Mouse (Mus musculus): ENCODE results near the gene Epb41l2. TPM values are rescaled to one million over a fixed set of nuclear protein-coding genes. Genes with fewer than 3 reads are reported as not detected.

Epb41l2 gene
- polyA plus RNA-seq, 1 experiment from 2014 or later: 23.6 TPM

GRCm38 (mm10) chr10:25457996-25458395, 98.4 kb downstream of the Epb41l2 start:
- WGBS: 93% methylated on average over 4 of the region's 4 CpGs

GRCm38 (mm10) chr10:25461832-25462231, 102.2 kb downstream of the Epb41l2 start:
- Histone ChIP-seq H3K27ac (replicated peaks; ENCODE audit: low read depth, low read length) (no peak overlapping the region), H3K4me2 (ENCODE audit: low read length) (no peak overlapping the region), H3K4me3 (replicated peaks; ENCODE audit: low read depth, low read length) (no peak overlapping the region), H3K4me1 (ENCODE audit: control insufficient read depth, insufficient read depth, low read length) (no peaks in the 10 kb centered on the region), H3K27me3 (ENCODE audit: control insufficient read depth, insufficient read depth, low read length) (no peaks in the 10 kb centered on the region), H3K9me3 (ENCODE audit: control insufficient read depth, low read length) (no peaks in the 10 kb centered on the region), H3K9ac (replicated peaks; ENCODE audit: low read length) (no peak overlapping the region), H3K36me3 (ENCODE audit: control insufficient read depth, insufficient read depth, low read length) (no peaks in the 10 kb centered on the region)
- ATAC-seq (ENCODE audit: low FRiP score, low TSS enrichment): no peak
- 89% methylated on average over 1 of the region's 1 CpGs for WGBS
- DNase-seq: no peak

More at GRCm38 (mm10) chr10:25457996-25458395, 98.4 kb downstream of the Epb41l2 start:
- Histone ChIP-seq H3K4me3 (replicated peaks; ENCODE audit: low read depth, low read length) (no peak overlapping the region), H3K27ac (replicated peaks; ENCODE audit: low read depth, low read length) (no peak overlapping the region), H3K4me1 (ENCODE audit: control insufficient read depth, insufficient read depth, low read length) (no peaks in the 10 kb centered on the region), H3K36me3 (ENCODE audit: control insufficient read depth, insufficient read depth, low read length) (no peaks in the 10 kb centered on the region), H3K4me2 (ENCODE audit: low read length) (no peak overlapping the region), H3K9me3 (ENCODE audit: control insufficient read depth, low read length) (no peaks in the 10 kb centered on the region), H3K9ac (replicated peaks; ENCODE audit: low read length) (no peak overlapping the region), H3K27me3 (ENCODE audit: control insufficient read depth, insufficient read depth, low read length) (no peaks in the 10 kb centered on the region)
- ATAC-seq (ENCODE audit: low FRiP score, low TSS enrichment) (no peak), DNase-seq (no peak)

GRCm38 (mm10) chr10:25462669-25463068, 103.1 kb downstream of the Epb41l2 start:
- ATAC-seq (ENCODE audit: low FRiP score, low TSS enrichment) (no peak), DNase-seq (no peak)
- H3K4me2 ChIP-seq (ENCODE audit: low read length): no peak overlapping the region
- no peak overlapping the region for H3K9ac ChIP-seq (replicated peaks; ENCODE audit: low read length)
- no peak overlapping the region for H3K4me3 ChIP-seq (replicated peaks; ENCODE audit: low read depth, low read length)
- WGBS: 80% methylated on average over 3 of the region's 3 CpGs
- no peaks in the 10 kb centered on the region for H3K4me1 ChIP-seq (ENCODE audit: control insufficient read depth, insufficient read depth, low read length)
- no peaks in the 10 kb centered on the region for H3K36me3 ChIP-seq (ENCODE audit: control insufficient read depth, insufficient read depth, low read length)
- H3K9me3 ChIP-seq (ENCODE audit: control insufficient read depth, low read length): no peaks in the 10 kb centered on the region
- no peaks in the 10 kb centered on the region for H3K27me3 ChIP-seq (ENCODE audit: control insufficient read depth, insufficient read depth, low read length)
- H3K27ac ChIP-seq (replicated peaks; ENCODE audit: low read depth, low read length): no peak overlapping the region

- Histone ChIP-seq H3K4me1 (ENCODE audit: control insufficient read depth, insufficient read depth, low read length) (no peaks in the 10 kb centered on the region), H3K9me3 (ENCODE audit: control insufficient read depth, low read length) (no peaks in the 10 kb centered on the region), H3K27me3 (ENCODE audit: control insufficient read depth, insufficient read depth, low read length) (no peaks in the 10 kb centered on the region), H3K4me3 (replicated peaks; ENCODE audit: low read depth, low read length) (no peak overlapping the region), H3K9ac (replicated peaks; ENCODE audit: low read length) (no peak overlapping the region), H3K4me2 (ENCODE audit: low read length) (no peak overlapping the region), H3K36me3 (ENCODE audit: control insufficient read depth, insufficient read depth, low read length) (0 out of 2 replicates have a peak, but pooled peaks cover 2% of the 10 kb centered on the region), H3K27ac (replicated peaks; ENCODE audit: low read depth, low read length) (no peak overlapping the region)
- DNase-seq (no peak), ATAC-seq (ENCODE audit: low FRiP score, low TSS enrichment) (no peak)
- 69% methylated on average over 2 of the region's 2 CpGs for WGBS
Observed at GRCm38 (mm10) chr10:25466493-25466892, 106.9 kb downstream of the Epb41l2 start.

GRCm38 (mm10) chr10:25471944-25472343, 112.3 kb downstream of the Epb41l2 start:
- H3K4me2 ChIP-seq (ENCODE audit: low read length): no peak overlapping the region
- H3K4me1 ChIP-seq (ENCODE audit: control insufficient read depth, insufficient read depth, low read length): no peaks in the 10 kb centered on the region
- H3K9me3 ChIP-seq (ENCODE audit: control insufficient read depth, low read length): no peaks in the 10 kb centered on the region
- H3K27me3 ChIP-seq (ENCODE audit: control insufficient read depth, insufficient read depth, low read length): no peaks in the 10 kb centered on the region
- H3K4me3 ChIP-seq (replicated peaks; ENCODE audit: low read depth, low read length): no peak overlapping the region
- no peak overlapping the region for H3K9ac ChIP-seq (replicated peaks; ENCODE audit: low read length)
- H3K27ac ChIP-seq (replicated peaks; ENCODE audit: low read depth, low read length): no peak overlapping the region
- WGBS: 93% methylated on average over 2 of the region's 2 CpGs
- H3K36me3 ChIP-seq (ENCODE audit: control insufficient read depth, insufficient read depth, low read length): 0 out of 2 replicates have a peak, but pooled peaks cover 4% of the 10 kb centered on the region
- no peak for DNase-seq
- no peak for ATAC-seq (ENCODE audit: low FRiP score, low TSS enrichment)

GRCm38 (mm10) chr10:25479716-25480115, 120.1 kb downstream of the Epb41l2 start:
- H3K4me1 ChIP-seq (ENCODE audit: control insufficient read depth, insufficient read depth, low read length): no peaks in the 10 kb centered on the region
- H3K4me2 ChIP-seq (ENCODE audit: low read length): no peak overlapping the region
- no peak overlapping the region for H3K4me3 ChIP-seq (replicated peaks; ENCODE audit: low read depth, low read length)
- H3K36me3 ChIP-seq (ENCODE audit: control insufficient read depth, insufficient read depth, low read length): no peaks in the 10 kb centered on the region
- no peaks in the 10 kb centered on the region for H3K9me3 ChIP-seq (ENCODE audit: control insufficient read depth, low read length)
- H3K27me3 ChIP-seq (ENCODE audit: control insufficient read depth, insufficient read depth, low read length): no peaks in the 10 kb centered on the region
- H3K27ac ChIP-seq (replicated peaks; ENCODE audit: low read depth, low read length): no peak overlapping the region
- WGBS: 91% methylated on average over 3 of the region's 3 CpGs
- no peak for DNase-seq
- H3K9ac ChIP-seq (replicated peaks; ENCODE audit: low read length): no peak overlapping the region
- ATAC-seq (ENCODE audit: low FRiP score, low TSS enrichment): no peak

GRCm38 (mm10) chr10:25482791-25483190, 123.2 kb downstream of the Epb41l2 start:
- WGBS: 78% methylated on average over 5 of the region's 5 CpGs

GRCm38 (mm10) chr10:25488456-25488855, 128.9 kb downstream of the Epb41l2 start:
- peak; percentile 58; the same call in 1 of the 2 replicates for ATAC-seq (ENCODE audit: low FRiP score, low TSS enrichment)
- no peaks in the 10 kb centered on the region for H3K9me3 ChIP-seq (ENCODE audit: control insufficient read depth, low read length)
- H3K27ac ChIP-seq (replicated peaks; ENCODE audit: low read depth, low read length): no peak overlapping the region
- DNase-seq: peak; percentile 86
- no peaks in the 10 kb centered on the region for H3K27me3 ChIP-seq (ENCODE audit: control insufficient read depth, insufficient read depth, low read length)
- H3K36me3 ChIP-seq (ENCODE audit: control insufficient read depth, insufficient read depth, low read length): no peaks in the 10 kb centered on the region
- no peak overlapping the region for H3K4me3 ChIP-seq (replicated peaks; ENCODE audit: low read depth, low read length)
- 11% methylated on average over 1 of the region's 1 CpGs for WGBS
- H3K9ac ChIP-seq (replicated peaks; ENCODE audit: low read length): no peak overlapping the region
- no peak overlapping the region for H3K4me2 ChIP-seq (ENCODE audit: low read length)
- no peaks in the 10 kb centered on the region for H3K4me1 ChIP-seq (ENCODE audit: control insufficient read depth, insufficient read depth, low read length)

More at GRCm38 (mm10) chr10:25482791-25483190, 123.2 kb downstream of the Epb41l2 start:
- Histone ChIP-seq H3K9ac (replicated peaks; ENCODE audit: low read length) (no peak overlapping the region), H3K4me2 (ENCODE audit: low read length) (no peak overlapping the region), H3K36me3 (ENCODE audit: control insufficient read depth, insufficient read depth, low read length) (no peaks in the 10 kb centered on the region), H3K27ac (replicated peaks; ENCODE audit: low read depth, low read length) (no peak overlapping the region), H3K27me3 (ENCODE audit: control insufficient read depth, insufficient read depth, low read length) (no peaks in the 10 kb centered on the region), H3K9me3 (ENCODE audit: control insufficient read depth, low read length) (no peaks in the 10 kb centered on the region), H3K4me3 (replicated peaks; ENCODE audit: low read depth, low read length) (no peak overlapping the region), H3K4me1 (ENCODE audit: control insufficient read depth, insufficient read depth, low read length) (no peaks in the 10 kb centered on the region)
- no peak for ATAC-seq (ENCODE audit: low FRiP score, low TSS enrichment)
- no peak for DNase-seq

- H3K9ac ChIP-seq (replicated peaks; ENCODE audit: low read length): no peak overlapping the region
- ATAC-seq (ENCODE audit: low FRiP score, low TSS enrichment): no peak
- H3K4me2 ChIP-seq (ENCODE audit: low read length): no peak overlapping the region
- WGBS: 63% methylated on average over 10 of the region's 10 CpGs
- H3K4me1 ChIP-seq (ENCODE audit: control insufficient read depth, insufficient read depth, low read length): no peaks in the 10 kb centered on the region
- peak; percentile 35 for DNase-seq
- no peak overlapping the region for H3K27ac ChIP-seq (replicated peaks; ENCODE audit: low read depth, low read length)
- H3K27me3 ChIP-seq (ENCODE audit: control insufficient read depth, insufficient read depth, low read length): no peaks in the 10 kb centered on the region
- H3K9me3 ChIP-seq (ENCODE audit: control insufficient read depth, low read length): no peaks in the 10 kb centered on the region
- H3K36me3 ChIP-seq (ENCODE audit: control insufficient read depth, insufficient read depth, low read length): no peaks in the 10 kb centered on the region
- H3K4me3 ChIP-seq (replicated peaks; ENCODE audit: low read depth, low read length): no peak overlapping the region
Observed at GRCm38 (mm10) chr10:25499323-25500071, 139.9 kb downstream of the Epb41l2 start.
